Mouse (Mus musculus) heart, embryonic 12.5 days (tissue): ENCODE results near the gene Ktn1. TPM values are rescaled to one million over a fixed set of nuclear protein-coding genes. Genes with fewer than 3 reads are reported as not detected.

ENCODE experiments used
- ATAC-seq: fragments of 200-750 bp; cut with Nextera tagmentation; 2 replicates; pipeline ENCODE4 v1.8.0; 2017; ENCODE audit warnings: moderate TSS enrichment, moderate library complexity; ENCODE audit not compliant: insufficient number of reproducible peaks, low FRiP score
- H3K27ac ChIP-seq: fragments of 300-500 bp; sonication (generic); 2 replicates; pipeline ENCODE4 v1.5.1; 2016; ENCODE audit warnings: mild to moderate bottlenecking, moderate library complexity; ENCODE audit not compliant: poor library complexity, severe bottlenecking
- H3K27me3 ChIP-seq: fragments of 300-500 bp; sonication (generic); replicated peaks from 2 replicates; pipeline ENCODE4 v1.6.1; 2016; ENCODE audit warnings: mild to moderate bottlenecking, moderate library complexity
- H3K36me3 ChIP-seq: fragments of 300-500 bp; sonication (generic); 2 replicates; pipeline ENCODE4 v1.6.1; 2016; ENCODE audit warnings: mild to moderate bottlenecking, moderate library complexity
- H3K4me1 ChIP-seq: fragments of 300-500 bp; sonication (generic); replicated peaks from 2 replicates; pipeline ENCODE4 v1.6.1; 2016; ENCODE audit warnings: mild to moderate bottlenecking
- H3K4me2 ChIP-seq: fragments of 300-500 bp; sonication (generic); 2 replicates; pipeline ENCODE4 v1.6.1; 2016; ENCODE audit warnings: mild to moderate bottlenecking, moderate library complexity
- H3K4me3 ChIP-seq: fragments of 300-500 bp; sonication (generic); 2 replicates; pipeline ENCODE4 v1.5.1; 2016; ENCODE audit warnings: mild to moderate bottlenecking
- H3K9ac ChIP-seq: fragments of 300-500 bp; sonication (generic); 2 replicates; pipeline ENCODE4 v1.6.1; 2016; ENCODE audit warnings: mild to moderate bottlenecking, moderate library complexity
- H3K9me3 ChIP-seq: fragments of 300-500 bp; sonication (generic); replicated peaks from 2 replicates; pipeline ENCODE4 v1.6.1; 2016; ENCODE audit warnings: mild to moderate bottlenecking, moderate library complexity
- WGBS: fragments of 180-500 bp; shearing (Covaris S2); methylation state at CpG from one replicate; pipeline ENCODE4 v1.1.7; 2016; 5-methylcytosine and 5-hydroxymethylcytosine counted together
- polyA plus RNA-seq: library from polyadenylated mRNA; unstranded; fragments of >200 nt; fragmentation: Nextera tagmentation; extraction: Ambion mirVana; gene quantifications from 2 replicates; pipeline ENCODE4 v1.2.1, GENCODE M21; 2016

Ktn1 gene
- polyA plus RNA-seq, 1 experiment from 2014 or later: 93.5 TPM

- no peak for ATAC-seq
- Histone ChIP-seq H3K36me3 (no peaks in the 10 kb centered on the region), H3K4me2 (no peak overlapping the region), H3K4me1 (no peaks in the 10 kb centered on the region), H3K27me3 (no peaks in the 10 kb centered on the region), H3K9me3 (no peaks in the 10 kb centered on the region), H3K9ac (no peak overlapping the region), H3K27ac (no peak overlapping the region), H3K4me3 (no peak overlapping the region)
- 82% methylated on average over 9 of the region's 9 CpGs for WGBS
These were observed 108.3 kb downstream of the Ktn1 start for GRCm38 (mm10) chr14:47756411-47757065.

GRCm38 (mm10) chr14:47765192-47765591 is 116.9 kb downstream of the Ktn1 start:
- Histone ChIP-seq H3K4me2 (no peak overlapping the region), H3K9me3 (0 out of 2 replicates have a peak, but pooled peaks cover 3% of the 10 kb centered on the region), H3K4me3 (no peak overlapping the region), H3K4me1 (no peaks in the 10 kb centered on the region), H3K9ac (no peak overlapping the region), H3K36me3 (no peaks in the 10 kb centered on the region), H3K27ac (no peak overlapping the region), H3K27me3 (no peaks in the 10 kb centered on the region)
- WGBS: 76% methylated on average over 6 of the region's 6 CpGs
- ATAC-seq: no peak

- Histone ChIP-seq H3K36me3 (no peaks in the 10 kb centered on the region), H3K4me1 (no peaks in the 10 kb centered on the region), H3K27me3 (no peaks in the 10 kb centered on the region), H3K27ac (no peak overlapping the region), H3K9ac (no peak overlapping the region), H3K4me2 (no peak overlapping the region), H3K4me3 (no peak overlapping the region), H3K9me3 (0 out of 2 replicates have a peak, but pooled peaks cover 3% of the 10 kb centered on the region)
- no peak for ATAC-seq
- 73% methylated on average over 3 of the region's 3 CpGs for WGBS
These were observed 117.5 kb downstream of the Ktn1 start for GRCm38 (mm10) chr14:47765796-47766195.

- no peak overlapping the region for H3K4me3 ChIP-seq
- WGBS: 65% methylated on average over 2 of the region's 2 CpGs
- H3K4me1 ChIP-seq: no peaks in the 10 kb centered on the region
These were observed 118.1 kb downstream of the Ktn1 start for GRCm38 (mm10) chr14:47766373-47766772.

GRCm38 (mm10) chr14:47771496-47771895 is 123.2 kb downstream of the Ktn1 start:
- Histone ChIP-seq H3K9me3 (0 out of 2 replicates have a peak, but pooled peaks cover 5% of the 10 kb centered on the region), H3K36me3 (no peaks in the 10 kb centered on the region), H3K27me3 (no peaks in the 10 kb centered on the region), H3K4me1 (no peaks in the 10 kb centered on the region), H3K9ac (no peak overlapping the region), H3K27ac (no peak overlapping the region), H3K4me3 (no peak overlapping the region), H3K4me2 (no peak overlapping the region)
- 74% methylated on average over 4 of the region's 4 CpGs for WGBS
- ATAC-seq: no peak

More at GRCm38 (mm10) chr14:47766373-47766772, 118.1 kb downstream of the Ktn1 start:
- H3K4me2 ChIP-seq: no peak overlapping the region
- no peak for ATAC-seq
- no peaks in the 10 kb centered on the region for H3K36me3 ChIP-seq
- no peaks in the 10 kb centered on the region for H3K27me3 ChIP-seq
- H3K9me3 ChIP-seq: 0 out of 2 replicates have a peak, but pooled peaks cover 3% of the 10 kb centered on the region
- H3K9ac ChIP-seq: no peak overlapping the region
- H3K27ac ChIP-seq: no peak overlapping the region

- H3K36me3 ChIP-seq: no peaks in the 10 kb centered on the region
- no peak overlapping the region for H3K4me3 ChIP-seq
- no peak overlapping the region for H3K4me2 ChIP-seq
- ATAC-seq: no peak
- H3K9ac ChIP-seq: no peak overlapping the region
- H3K27ac ChIP-seq: no peak overlapping the region
- 0 out of 2 replicates have a peak, but pooled peaks cover 2% of the 10 kb centered on the region for H3K9me3 ChIP-seq
- WGBS: 84% methylated on average over 3 of the region's 3 CpGs
- H3K4me1 ChIP-seq: no peaks in the 10 kb centered on the region
- no peaks in the 10 kb centered on the region for H3K27me3 ChIP-seq
These were observed 127.3 kb downstream of the Ktn1 start for GRCm38 (mm10) chr14:47775543-47775942.

GRCm38 (mm10) chr14:47776260-47777035 is 128.2 kb downstream of the Ktn1 start:
- Histone ChIP-seq H3K27me3 (no peaks in the 10 kb centered on the region), H3K36me3 (no peaks in the 10 kb centered on the region)
- ATAC-seq: no peak

GRCm38 (mm10) chr14:47786112-47786511 is 137.9 kb downstream of the Ktn1 start:
- no peak for ATAC-seq
- Histone ChIP-seq H3K4me2 (no peak overlapping the region), H3K4me1 (no peaks in the 10 kb centered on the region), H3K27ac (no peak overlapping the region), H3K27me3 (no peaks in the 10 kb centered on the region), H3K9ac (no peak overlapping the region), H3K36me3 (no peaks in the 10 kb centered on the region), H3K4me3 (no peak overlapping the region), H3K9me3 (0 out of 2 replicates have a peak, but pooled peaks cover 3% of the 10 kb centered on the region)
- 47% methylated on average over 4 of the region's 4 CpGs for WGBS

More at GRCm38 (mm10) chr14:47776260-47777035, 128.2 kb downstream of the Ktn1 start:
- 73% methylated on average over 6 of the region's 6 CpGs for WGBS
- H3K4me3 ChIP-seq: no peak overlapping the region
- H3K4me1 ChIP-seq: no peaks in the 10 kb centered on the region
- no peak overlapping the region for H3K27ac ChIP-seq
- H3K4me2 ChIP-seq: no peak overlapping the region
- 0 out of 2 replicates have a peak, but pooled peaks cover 2% of the 10 kb centered on the region for H3K9me3 ChIP-seq
- no peak overlapping the region for H3K9ac ChIP-seq

Other genes starting within 250 kb of the Ktn1 start
- gene Dlgap5, start 230.0 kb upstream of the Ktn1 start, polyA plus RNA-seq: 45.7 and 51.8 TPM in 2 replicates
- 24.0 and 24.8 TPM in 2 replicates for gene Fbxo34, start 198.0 kb upstream of the Ktn1 start, polyA plus RNA-seq
- gene Atg14, start 77.8 kb upstream of the Ktn1 start, polyA plus RNA-seq: 12.3 TPM in 2 replicates